Mouse (Mus musculus) ES-Bruce4 (cell line): ENCODE results near the gene Actl6b. TPM values are rescaled to one million over a fixed set of nuclear protein-coding genes. Genes with fewer than 3 reads are reported as not detected.

Experiments used
- H3K27ac ChIP-seq: 2 replicates; pipeline ENCODE4 v1.5.1; 2012; ENCODE audit warnings: low read length, inconsistent platforms; ENCODE audit not compliant: insufficient read depth
- H3K27me3 ChIP-seq: 2 replicates; pipeline ENCODE4 v1.6.1; 2012; ENCODE audit warnings: mild to moderate bottlenecking, low read length, inconsistent platforms; ENCODE audit not compliant: control insufficient read depth, poor library complexity, insufficient read depth, severe bottlenecking
- H3K36me3 ChIP-seq: 2 replicates; pipeline ENCODE4 v1.6.1; 2012; ENCODE audit warnings: inconsistent platforms, mild to moderate bottlenecking, low read length, moderate library complexity; ENCODE audit not compliant: control insufficient read depth, poor library complexity, insufficient read depth, severe bottlenecking
- H3K4me1 ChIP-seq: one replicate; pipeline ENCODE4 v1.8.1; 2011; ENCODE audit warnings: low read length; ENCODE audit not compliant: control insufficient read depth, insufficient read depth
- H3K4me3 ChIP-seq: 2 replicates; pipeline ENCODE4 v1.5.1; 2011; ENCODE audit warnings: low read depth, mild to moderate bottlenecking, low read length
- H3K9ac ChIP-seq: 2 replicates; pipeline ENCODE4 v1.6.1; 2012; ENCODE audit warnings: low read depth, mild to moderate bottlenecking, inconsistent platforms; ENCODE audit not compliant: poor library complexity, severe bottlenecking
- H3K9me3 ChIP-seq: replicated peaks from 2 replicates; pipeline ENCODE4 v1.6.1; 2012; ENCODE audit warnings: mild to moderate bottlenecking, low read length, inconsistent platforms; ENCODE audit not compliant: control insufficient read depth, poor library complexity, insufficient read depth, severe bottlenecking
- CTCF ChIP-seq: IDR thresholded peaks from one replicate; pipeline ENCODE4 v1.8.1; 2011; ENCODE audit warnings: low read depth, low read length
- EP300 ChIP-seq: IDR thresholded peaks from 2 replicates; pipeline ENCODE4 v1.6.1; 2011; ENCODE audit warnings: low read depth, low read length; ENCODE audit not compliant: insufficient read depth
- POLR2A ChIP-seq: IDR thresholded peaks from one replicate; pipeline ENCODE4 v1.8.1; 2011; ENCODE audit warnings: low read length; ENCODE audit not compliant: insufficient read depth
- polyA plus RNA-seq: library from polyadenylated mRNA; stranded (reverse); fragments of >200 nt; gene quantifications from 2 replicates; pipeline ENCODE4 v1.2.4, GENCODE M21; 2011; ENCODE audit warnings: low read depth; ENCODE audit not compliant: missing spikeins, insufficient read depth, insufficient read length

Gene Actl6b
- polyA plus RNA-seq, 1 experiment = not detected

GRCm38 (mm10) chr5:137607860-137608653 is 54.7 kb downstream of the Actl6b start:
- Histone ChIP-seq H3K36me3 (peaks cover 10% of the 10 kb centered on the region), H3K4me3 (peak overlapping the region; percentile 48), H3K9ac (peak overlapping the region; percentile 62), H3K27ac (peak overlapping the region; percentile 44), H3K27me3 (no peaks in the 10 kb centered on the region), H3K4me1 (peaks cover 10% of the 10 kb centered on the region), H3K9me3 (no peaks in the 10 kb centered on the region)
- 0 out of 2 replicates have a peak, but pooled peaks have one; percentile 10 for TF ChIP-seq EP300
- TF ChIP-seq POLR2A = no peak

- Histone ChIP-seq H3K4me1 (peaks cover 10% of the 10 kb centered on the region), H3K36me3 (peaks cover 8% of the 10 kb centered on the region), H3K27ac (peak overlapping the region; percentile 62), H3K27me3 (no peaks in the 10 kb centered on the region), H3K9me3 (no peaks in the 10 kb centered on the region), H3K9ac (peak overlapping the region; percentile 62), H3K4me3 (peak overlapping the region; percentile 48)
- TF ChIP-seq CTCF (no peak), EP300 (no peak), POLR2A (no peak)
These were observed 55.4 kb downstream of the Actl6b start for GRCm38 (mm10) chr5:137608654-137609190.

GRCm38 (mm10) chr5:137609292-137609691 is 56.0 kb downstream of the Actl6b start:
- peaks cover 10% of the 10 kb centered on the region for H3K4me1 ChIP-seq
- H3K9me3 ChIP-seq = no peaks in the 10 kb centered on the region
- H3K27me3 ChIP-seq = no peaks in the 10 kb centered on the region
- H3K36me3 ChIP-seq = peaks cover 8% of the 10 kb centered on the region
- H3K4me3 ChIP-seq = peak overlapping the region; percentile 48
- peak overlapping the region; percentile 62 for H3K27ac ChIP-seq
- TF ChIP-seq POLR2A (no peak), CTCF (no peak), EP300 (no peak)
- H3K9ac ChIP-seq = peak overlapping the region; percentile 62

- H3K27ac ChIP-seq = peak overlapping the region; percentile 62
- H3K9me3 ChIP-seq = no peaks in the 10 kb centered on the region
- no peaks in the 10 kb centered on the region for H3K27me3 ChIP-seq
- peaks cover 10% of the 10 kb centered on the region for H3K4me1 ChIP-seq
- H3K4me3 ChIP-seq = peak overlapping the region; percentile 66
- H3K9ac ChIP-seq = peak overlapping the region; percentile 60
- TF ChIP-seq EP300 (no peak), CTCF (no peak), POLR2A (no peak)
- peaks cover 8% of the 10 kb centered on the region for H3K36me3 ChIP-seq
These were observed 56.7 kb downstream of the Actl6b start for GRCm38 (mm10) chr5:137610056-137610455.

GRCm38 (mm10) chr5:137610548-137611244 is 57.4 kb downstream of the Actl6b start:
- Histone ChIP-seq H3K9me3 (no peaks in the 10 kb centered on the region), H3K4me1 (peaks cover 10% of the 10 kb centered on the region), H3K36me3 (peaks cover 4% of the 10 kb centered on the region; the same call in 1 of the 2 replicates), H3K9ac (peak overlapping the region; percentile 60), H3K27ac (peak overlapping the region; percentile 62), H3K27me3 (no peaks in the 10 kb centered on the region), H3K4me3 (peak overlapping the region; percentile 66)
- TF ChIP-seq CTCF (no peak), EP300 (peak; percentile 82), POLR2A (no peak)

GRCm38 (mm10) chr5:137611245-137611602 is 57.9 kb downstream of the Actl6b start:
- peak overlapping the region; percentile 66 for H3K4me3 ChIP-seq
- no peaks in the 10 kb centered on the region for H3K9me3 ChIP-seq
- peak overlapping the region; percentile 60; the same call in 1 of the 2 replicates for H3K9ac ChIP-seq
- no peaks in the 10 kb centered on the region for H3K27me3 ChIP-seq
- TF ChIP-seq CTCF (no peak), POLR2A (no peak), EP300 (no peak)
- peaks cover 1% of the 10 kb centered on the region; the same call in 1 of the 2 replicates for H3K36me3 ChIP-seq
- H3K4me1 ChIP-seq = peaks cover 10% of the 10 kb centered on the region
- peak overlapping the region; percentile 56 for H3K27ac ChIP-seq
